Mouse (Mus musculus): ENCODE measurements around the gene Tmem185b. TPM values are rescaled to one million over a fixed set of nuclear protein-coding genes. Genes with fewer than 3 reads are reported as not detected.

The Tmem185b gene
- polyA plus RNA-seq, 1 experiment from 2014 or later = 23.2 TPM

- peak overlapping the region; percentile 73 for H3K4me3 ChIP-seq (replicated peaks)
- peak overlapping the region; percentile 68 for H3K9ac ChIP-seq (replicated peaks)
- peaks cover 31% of the 10 kb centered on the region for H3K4me1 ChIP-seq (replicated peaks)
- 16% methylated on average over 5 of the region's 5 CpGs for WGBS
- peak overlapping the region; percentile 76 for H3K4me2 ChIP-seq
- no peak for ATAC-seq (ENCODE audit: insufficient number of reproducible peaks, insufficient read depth, low FRiP score, low TSS enrichment, low read depth)
- peaks cover 4% of the 10 kb centered on the region for H3K36me3 ChIP-seq
- no peaks in the 10 kb centered on the region for H3K9me3 ChIP-seq
- H3K27ac ChIP-seq = peak overlapping the region; percentile 67; the same call in 1 of the 2 replicates
- H3K27me3 ChIP-seq = no peaks in the 10 kb centered on the region
Measured at GRCm38 (mm10) chr1:119503808-119504207, 22.2 kb upstream of the Tmem185b start.

- ATAC-seq (ENCODE audit: insufficient number of reproducible peaks, insufficient read depth, low FRiP score, low TSS enrichment, low read depth) = peak; percentile 95
- Histone ChIP-seq H3K27ac (peak within 1 kb of the TSS; percentile 67), H3K27me3 (no peaks in the 10 kb centered on the region), H3K9ac (replicated peaks) (peak within 1 kb of the TSS; percentile 68), H3K4me3 (replicated peaks) (peak within 1 kb of the TSS; percentile 73), H3K36me3 (peaks cover 4% of the 10 kb centered on the region; the same call in 1 of the 2 replicates), H3K9me3 (no peaks in the 10 kb centered on the region), H3K4me1 (replicated peaks) (peaks cover 29% of the 10 kb centered on the region), H3K4me2 (peak within 1 kb of the TSS; percentile 76)
- WGBS = under 1% methylated on average over 57 of the region's 57 CpGs
Measured at GRCm38 (mm10) chr1:119504260-119505062, 21.5 kb upstream of the Tmem185b start, which contains the start of gene Ralb. Gene Ralb (minus strand): TSS chr1:119504794.

- ATAC-seq (ENCODE audit: insufficient number of reproducible peaks, insufficient read depth, low FRiP score, low TSS enrichment, low read depth) = no peak
- Histone ChIP-seq H3K27ac (no peak overlapping the region), H3K4me1 (replicated peaks) (peaks cover 38% of the 10 kb centered on the region), H3K9me3 (no peaks in the 10 kb centered on the region), H3K27me3 (no peaks in the 10 kb centered on the region), H3K9ac (replicated peaks) (no peak overlapping the region), H3K36me3 (no peaks in the 10 kb centered on the region; the same call in 1 of the 2 replicates), H3K4me3 (replicated peaks) (no peak overlapping the region), H3K4me2 (no peak overlapping the region)
- 91% methylated on average over 3 of the region's 3 CpGs for WGBS
Measured at GRCm38 (mm10) chr1:119505951-119506350, 20.0 kb upstream of the Tmem185b start.

GRCm38 (mm10) chr1:119508548-119508947 lies 17.4 kb upstream of the Tmem185b start:
- Histone ChIP-seq H3K4me2 (no peak overlapping the region), H3K9me3 (no peaks in the 10 kb centered on the region), H3K27me3 (no peaks in the 10 kb centered on the region), H3K27ac (0 out of 2 replicates have a peak overlapping the region, but pooled peaks have one; percentile 23), H3K36me3 (no peaks in the 10 kb centered on the region), H3K4me3 (replicated peaks) (no peak overlapping the region), H3K4me1 (replicated peaks) (peaks cover 29% of the 10 kb centered on the region), H3K9ac (replicated peaks) (no peak overlapping the region)
- no peak for ATAC-seq (ENCODE audit: insufficient number of reproducible peaks, insufficient read depth, low FRiP score, low TSS enrichment, low read depth)
- 63% methylated on average over 4 of the region's 4 CpGs for WGBS

- H3K4me2 ChIP-seq = no peak overlapping the region
- H3K27ac ChIP-seq = peak overlapping the region; percentile 23; the same call in 1 of the 2 replicates
- no peak overlapping the region for H3K9ac ChIP-seq (replicated peaks)
- H3K36me3 ChIP-seq = no peaks in the 10 kb centered on the region
- no peak for ATAC-seq (ENCODE audit: insufficient number of reproducible peaks, insufficient read depth, low FRiP score, low TSS enrichment, low read depth)
- H3K9me3 ChIP-seq = no peaks in the 10 kb centered on the region
- WGBS = 82% methylated on average over 7 of the region's 7 CpGs
- H3K4me3 ChIP-seq (replicated peaks) = no peak overlapping the region
- H3K4me1 ChIP-seq (replicated peaks) = peaks cover 23% of the 10 kb centered on the region
- H3K27me3 ChIP-seq = no peaks in the 10 kb centered on the region
Measured at GRCm38 (mm10) chr1:119509474-119509873, 16.5 kb upstream of the Tmem185b start.

- no peak overlapping the region for H3K9ac ChIP-seq (replicated peaks)
- H3K27ac ChIP-seq = 0 out of 2 replicates have a peak overlapping the region, but pooled peaks have one; percentile 51
- H3K36me3 ChIP-seq = no peaks in the 10 kb centered on the region
- H3K4me2 ChIP-seq = no peak overlapping the region
- H3K4me1 ChIP-seq (replicated peaks) = peaks cover 17% of the 10 kb centered on the region
- 60% methylated on average over 9 of the region's 9 CpGs for WGBS
- H3K4me3 ChIP-seq (replicated peaks) = no peak overlapping the region
- H3K27me3 ChIP-seq = no peaks in the 10 kb centered on the region
- no peaks in the 10 kb centered on the region for H3K9me3 ChIP-seq
- ATAC-seq (ENCODE audit: insufficient number of reproducible peaks, insufficient read depth, low FRiP score, low TSS enrichment, low read depth) = no peak
Measured at GRCm38 (mm10) chr1:119510409-119510808, 15.6 kb upstream of the Tmem185b start.

- 62% methylated on average over 8 of the region's 8 CpGs for WGBS
- Histone ChIP-seq H3K9me3 (no peaks in the 10 kb centered on the region), H3K36me3 (no peaks in the 10 kb centered on the region), H3K27me3 (no peaks in the 10 kb centered on the region), H3K9ac (replicated peaks) (no peak overlapping the region), H3K27ac (0 out of 2 replicates have a peak overlapping the region, but pooled peaks have one; percentile 51), H3K4me1 (replicated peaks) (peaks cover 17% of the 10 kb centered on the region), H3K4me3 (replicated peaks) (no peak overlapping the region), H3K4me2 (no peak overlapping the region)
- ATAC-seq (ENCODE audit: insufficient number of reproducible peaks, insufficient read depth, low FRiP score, low TSS enrichment, low read depth) = no peak
Measured at GRCm38 (mm10) chr1:119510857-119511256, 15.1 kb upstream of the Tmem185b start.

- ATAC-seq (ENCODE audit: insufficient number of reproducible peaks, insufficient read depth, low FRiP score, low TSS enrichment, low read depth) = no peak
- WGBS = 82% methylated on average over 7 of the region's 7 CpGs
- no peak overlapping the region for H3K27ac ChIP-seq
Measured at GRCm38 (mm10) chr1:119518060-119518459, 7.9 kb upstream of the Tmem185b start.

GRCm38 (mm10) chr1:119518786-119519185 lies 7.2 kb upstream of the Tmem185b start:
- ATAC-seq (ENCODE audit: insufficient number of reproducible peaks, insufficient read depth, low FRiP score, low TSS enrichment, low read depth) = no peak
- Histone ChIP-seq H3K4me3 (replicated peaks) (no peak overlapping the region), H3K36me3 (no peaks in the 10 kb centered on the region), H3K9me3 (no peaks in the 10 kb centered on the region), H3K9ac (replicated peaks) (no peak overlapping the region), H3K4me1 (replicated peaks) (no peaks in the 10 kb centered on the region), H3K27me3 (no peaks in the 10 kb centered on the region), H3K27ac (no peak overlapping the region), H3K4me2 (no peak overlapping the region)

More at GRCm38 (mm10) chr1:119518060-119518459, 7.9 kb upstream of the Tmem185b start:
- H3K4me2 ChIP-seq = no peak overlapping the region
- no peaks in the 10 kb centered on the region for H3K27me3 ChIP-seq
- H3K4me1 ChIP-seq (replicated peaks) = no peaks in the 10 kb centered on the region
- no peaks in the 10 kb centered on the region for H3K36me3 ChIP-seq
- no peaks in the 10 kb centered on the region for H3K9me3 ChIP-seq
- H3K9ac ChIP-seq (replicated peaks) = no peak overlapping the region
- H3K4me3 ChIP-seq (replicated peaks) = no peak overlapping the region

GRCm38 (mm10) chr1:119519286-119519685 lies 6.7 kb upstream of the Tmem185b start:
- ATAC-seq (ENCODE audit: insufficient number of reproducible peaks, insufficient read depth, low FRiP score, low TSS enrichment, low read depth) = no peak
- H3K36me3 ChIP-seq = no peaks in the 10 kb centered on the region
- H3K4me1 ChIP-seq (replicated peaks) = no peaks in the 10 kb centered on the region
- no peaks in the 10 kb centered on the region for H3K27me3 ChIP-seq
- no peak overlapping the region for H3K4me2 ChIP-seq
- no peak overlapping the region for H3K4me3 ChIP-seq (replicated peaks)
- 71% methylated on average over 6 of the region's 6 CpGs for WGBS
- H3K9ac ChIP-seq (replicated peaks) = no peak overlapping the region
- no peak overlapping the region for H3K27ac ChIP-seq
- H3K9me3 ChIP-seq = no peaks in the 10 kb centered on the region

- no peak for ATAC-seq (ENCODE audit: insufficient number of reproducible peaks, insufficient read depth, low FRiP score, low TSS enrichment, low read depth)
- 26% methylated on average over 2 of the region's 2 CpGs for WGBS
- no peaks in the 10 kb centered on the region for H3K36me3 ChIP-seq
Measured at GRCm38 (mm10) chr1:119521029-119521428, 4.9 kb upstream of the Tmem185b start.

More at GRCm38 (mm10) chr1:119521029-119521428, 4.9 kb upstream of the Tmem185b start:
- peaks cover 10% of the 10 kb centered on the region for H3K4me1 ChIP-seq (replicated peaks)
- H3K9me3 ChIP-seq = no peaks in the 10 kb centered on the region
- no peak overlapping the region for H3K4me2 ChIP-seq
- no peak overlapping the region for H3K27ac ChIP-seq
- H3K27me3 ChIP-seq = no peaks in the 10 kb centered on the region
- no peak overlapping the region for H3K4me3 ChIP-seq (replicated peaks)
- no peak overlapping the region for H3K9ac ChIP-seq (replicated peaks)
